ENCODE assay signal across 18 mouse cellular contexts in genomic region chr10:97587159-97587558, GRCm38 (mm10). TPM values are rescaled to one million over a fixed set of nuclear protein-coding genes. Genes with fewer than 3 reads are reported as not detected.
DNase-seq lines count a peak whose midpoint lies in the region; ATAC-seq and TF ChIP-seq lines count a peak whose summit lies in the region.
"Had no signal": no experiment of that assay in that cellular context is flagged by ENCODE, and none has a peak within 500 bp of the region (broad histone marks: within the 10 kb centered on the region; RNA-seq: fewer than 3 reads in every experiment).

No protein-coding gene starts in this region.

- no peak overlapping the region for H3K4me2 ChIP-seq in intestine, embryonic 14.5 days (ENCODE audit: low read length)
- H3K4me2 ChIP-seq in intestine, postnatal 0 days (replicated peaks; ENCODE audit: low read depth), result no peak overlapping the region
- no peak overlapping the region for H3K4me2 ChIP-seq in limb, embryonic 14.5 days (replicated peaks; ENCODE audit: low read depth, low read length, severe bottlenecking)
- H3K4me2 ChIP-seq: hindbrain, embryonic 15.5 days; liver, embryonic 12.5 days; midbrain, embryonic 13.5 days; neural tube, embryonic 13.5 days had no signal

- DNase-seq in intestine, embryonic 14.5 days (ENCODE audit: low spot score), result no peak
- DNase-seq in 3T3-L1 (ENCODE audit: low read depth, low spot score), result peak; percentile 59
- DNase-seq in gastrocnemius, adult 2 months, result peak; percentile 27
- DNase-seq in limb, embryonic 14.5 days (ENCODE audit: low spot score), result peak; percentile 86
- no peak for DNase-seq in cerebellum, adult 9-11 months
- no peak for DNase-seq in spleen, postnatal 14 days (ENCODE audit: low spot score in 2 of 2)
- DNase-seq: adrenal gland, adult 2 months; kidney, postnatal 36 days; right cerebral cortex, adult 18-20 months had no signal

- TF ChIP-seq POLR2A in limb, embryonic 14.5 days (IDR thresholded peaks at IDR 0.05; ENCODE audit: borderline replicate concordance, extremely low read depth, insufficient read depth, insufficient read length), result no peak

- H3K27me3 ChIP-seq in intestine, embryonic 14.5 days (replicated peaks; ENCODE audit: control insufficient read depth, insufficient read depth, low read length), result no peaks in the 10 kb centered on the region
- no peaks in the 10 kb centered on the region for H3K27me3 ChIP-seq in intestine, postnatal 0 days (replicated peaks; ENCODE audit: control insufficient read depth, insufficient read depth, low read length)
- no peaks in the 10 kb centered on the region for H3K27me3 ChIP-seq in limb, embryonic 14.5 days (ENCODE audit: control insufficient read depth, insufficient read depth, low read length)
- H3K27me3 ChIP-seq: hindbrain, embryonic 15.5 days; liver, embryonic 12.5 days; midbrain, embryonic 13.5 days; neural tube, embryonic 13.5 days had no signal

- intact Hi-C loops in gastrocnemius, adult 2 months (cut with DNase I), result no loop called here

- WGBS in intestine, embryonic 14.5 days, result 46% methylated on average over 5 of the region's 5 CpGs
- WGBS in intestine, postnatal 0 days, result 56% methylated on average over 5 of the region's 5 CpGs
- WGBS in limb, embryonic 14.5 days, result 42% methylated on average over 5 of the region's 5 CpGs

- TF ChIP-seq CTCF in intestine, postnatal 0 days (IDR thresholded peaks at IDR 0.05; ENCODE audit: low read depth), result no peak
- TF ChIP-seq CTCF in gastrocnemius, adult 2 months (IDR thresholded peaks at IDR 0.05), result no peak

- H3K9ac ChIP-seq in intestine, embryonic 14.5 days (ENCODE audit: low read length), result no peak overlapping the region
- no peak overlapping the region for H3K9ac ChIP-seq in intestine, postnatal 0 days (ENCODE audit: low read depth, low read length)
- H3K9ac ChIP-seq in limb, embryonic 14.5 days (ENCODE audit: low read depth, low read length, severe bottlenecking), result no peak overlapping the region
- H3K9ac ChIP-seq: hindbrain, embryonic 15.5 days; liver, embryonic 12.5 days; midbrain, embryonic 13.5 days; neural tube, embryonic 13.5 days had no signal

- H3K36me3 ChIP-seq in intestine, embryonic 14.5 days (ENCODE audit: control insufficient read depth, insufficient read depth, low read length), result no peaks in the 10 kb centered on the region
- no peaks in the 10 kb centered on the region for H3K36me3 ChIP-seq in intestine, postnatal 0 days (ENCODE audit: control insufficient read depth, insufficient read depth)
- H3K36me3 ChIP-seq in limb, embryonic 14.5 days (ENCODE audit: control insufficient read depth, insufficient read depth, low read length), result no peaks in the 10 kb centered on the region
- H3K36me3 ChIP-seq: hindbrain, embryonic 15.5 days; liver, embryonic 12.5 days; midbrain, embryonic 13.5 days; neural tube, embryonic 13.5 days had no signal

- no peak for ATAC-seq in intestine, embryonic 14.5 days (replicated peaks; ENCODE audit: low FRiP score, low TSS enrichment, low read depth)
- no peak for ATAC-seq in intestine, postnatal 0 days
- ATAC-seq in limb, embryonic 14.5 days (ENCODE audit: low FRiP score, low read depth), result peak; percentile 57; the same call in 1 of the 2 replicates
- ATAC-seq in monocyte, adult 5-6 weeks (replicated peaks; ENCODE audit: insufficient number of reproducible peaks, low FRiP score, low TSS enrichment, poor library complexity, severe bottlenecking), result no peak
- ATAC-seq: liver, embryonic 12.5 days; midbrain, embryonic 13.5 days; Patski had no signal

- peak overlapping the region; percentile 24; the same call in 1 of the 2 replicates for H3K27ac ChIP-seq in intestine, embryonic 14.5 days (ENCODE audit: low read depth)
- no peak overlapping the region for H3K27ac ChIP-seq in intestine, postnatal 0 days (ENCODE audit: low read depth, low read length)
- H3K27ac ChIP-seq in gastrocnemius, adult 2 months, result peak overlapping the region; percentile 67
- peak overlapping the region; percentile 9; the same call in 1 of the 2 replicates for H3K27ac ChIP-seq in limb, embryonic 14.5 days (replicated peaks; ENCODE audit: low read depth, low read length)
- H3K27ac ChIP-seq: hindbrain, embryonic 15.5 days; left cerebral cortex, adult 2 months; liver, embryonic 12.5 days; midbrain, embryonic 13.5 days; neural tube, embryonic 13.5 days had no signal

- H3K9me3 ChIP-seq in intestine, embryonic 14.5 days (ENCODE audit: control insufficient read depth, low read length), result no peaks in the 10 kb centered on the region
- no peaks in the 10 kb centered on the region for H3K9me3 ChIP-seq in intestine, postnatal 0 days (ENCODE audit: control insufficient read depth)
- H3K9me3 ChIP-seq in limb, embryonic 14.5 days (ENCODE audit: control insufficient read depth, low read length), result no peaks in the 10 kb centered on the region
- H3K9me3 ChIP-seq: hindbrain, embryonic 15.5 days; liver, embryonic 12.5 days; midbrain, embryonic 13.5 days; neural tube, embryonic 13.5 days had no signal

- no peak overlapping the region for H3K4me3 ChIP-seq in intestine, embryonic 14.5 days (ENCODE audit: low read depth, low read length)
- no peak overlapping the region for H3K4me3 ChIP-seq in intestine, postnatal 0 days (ENCODE audit: low read depth, low read length)
- H3K4me3 ChIP-seq in gastrocnemius, adult 2 months, result no peak overlapping the region
- H3K4me3 ChIP-seq in limb, embryonic 14.5 days (replicated peaks; ENCODE audit: low read length), result no peak overlapping the region
- H3K4me3 ChIP-seq: hindbrain, embryonic 15.5 days; left cerebral cortex, adult 2 months; liver, embryonic 12.5 days; midbrain, embryonic 13.5 days; neural tube, embryonic 13.5 days had no signal

- H3K4me1 ChIP-seq in intestine, embryonic 14.5 days (replicated peaks; ENCODE audit: control insufficient read depth, insufficient read depth, low read length), result peaks cover 20% of the 10 kb centered on the region
- no peaks in the 10 kb centered on the region for H3K4me1 ChIP-seq in intestine, postnatal 0 days (replicated peaks; ENCODE audit: control insufficient read depth, insufficient read depth, low read length)
- peaks cover 22% of the 10 kb centered on the region for H3K4me1 ChIP-seq in limb, embryonic 14.5 days (ENCODE audit: control insufficient read depth, insufficient read depth, low read length)
- H3K4me1 ChIP-seq: hindbrain, embryonic 15.5 days; liver, embryonic 12.5 days; midbrain, embryonic 13.5 days; neural tube, embryonic 13.5 days had no signal

RNA-seq across cellular contexts. Expression of gene Kera, which starts 19.5 kb away (rescaled TPM):
- 0.46 and 0.53 TPM in 2 replicates for polyA plus RNA-seq in intestine, embryonic 14.5 days (2014; fragmentation: Nextera tagmentation; extraction: Ambion mirVana)
- 0.13 and 0.18 TPM in 2 replicates for polyA plus RNA-seq in intestine, postnatal 0 days (2015; fragmentation: Nextera tagmentation; extraction: Ambion mirVana)
- total RNA-seq in gastrocnemius, adult 2 months (2021), result 10 to 100 TPM in 1 of 2 experiments, 1 to 10 TPM in 1; 4.0 to 28.1 TPM
- polyA plus RNA-seq in limb, embryonic 14.5 days (2012; rRNA removed), result 119 and 122 TPM in 2 replicates
- polyA plus RNA-seq in limb, embryonic 14.5 days (2014; fragmentation: Nextera tagmentation; extraction: Ambion mirVana), result 151 and 180 TPM in 2 replicates
- total RNA-seq in monocyte, adult 5-6 weeks (2017), result not detected in 3 replicates
- total RNA-seq: adrenal gland, adult 2 months; left cerebral cortex, adult 2 months had no signal
- polyA plus RNA-seq: adrenal gland, adult 2 months; cortical plate, adult 2 months; liver, embryonic 12.5 days; midbrain, embryonic 13.5 days; Patski had no signal

RNA-seq across cellular contexts. Expression of gene Lum, which starts 22.2 kb away (rescaled TPM):
- 248 and 293 TPM in 2 replicates for polyA plus RNA-seq in intestine, embryonic 14.5 days (2014; fragmentation: Nextera tagmentation; extraction: Ambion mirVana)
- polyA plus RNA-seq in intestine, postnatal 0 days (2015; fragmentation: Nextera tagmentation; extraction: Ambion mirVana), result 108 and 111 TPM in 2 replicates
- total RNA-seq in gastrocnemius, adult 2 months (2021), result 10 to 100 TPM in 1 of 2 experiments, 1 to 10 TPM in 1; 7.4 to 22.7 TPM
- polyA plus RNA-seq in limb, embryonic 14.5 days (2012; rRNA removed), result 402 and 410 TPM in 2 replicates
- 586 and 602 TPM in 2 replicates for polyA plus RNA-seq in limb, embryonic 14.5 days (2014; fragmentation: Nextera tagmentation; extraction: Ambion mirVana)
- not detected in 3 replicates for total RNA-seq in monocyte, adult 5-6 weeks (2017)
- polyA plus RNA-seq: Patski had no signal

RNA-seq across cellular contexts. Expression of gene Epyc, which starts 56.7 kb away (rescaled TPM):
- polyA plus RNA-seq in intestine, embryonic 14.5 days (2014; fragmentation: Nextera tagmentation; extraction: Ambion mirVana), result 0.47 and 0.60 TPM in 2 replicates
- polyA plus RNA-seq in intestine, postnatal 0 days (2015; fragmentation: Nextera tagmentation; extraction: Ambion mirVana), result 0.21 and 0.37 TPM in 2 replicates
- under 1 TPM in 1 of 2 experiments, not detected in 1; 0.14 TPM for total RNA-seq in gastrocnemius, adult 2 months (2021)
- 78.1 and 79.8 TPM in 2 replicates for polyA plus RNA-seq in limb, embryonic 14.5 days (2012; rRNA removed)
- 25.6 and 38.4 TPM in 2 replicates for polyA plus RNA-seq in limb, embryonic 14.5 days (2014; fragmentation: Nextera tagmentation; extraction: Ambion mirVana)
- total RNA-seq in monocyte, adult 5-6 weeks (2017), result not detected in 3 replicates
- polyA plus RNA-seq: adrenal gland, adult 2 months; Patski had no signal

Comparison
In these comparisons a context has a peak if more than half of its experiments do, and no peak if none do; other contexts are left out.
1. DNase-seq: peak in 3T3-L1 (single experiment), gastrocnemius, adult 2 months (single experiment) and limb, embryonic 14.5 days (single experiment); none in intestine, embryonic 14.5 days (single experiment), cerebellum, adult 9-11 months (single experiment) and spleen, postnatal 14 days (0 of 2).
2. RNA of gene Kera, which starts 19.5 kb away (polyA plus RNA-seq): 119 to 180 TPM in limb, embryonic 14.5 days; 0.46 to 0.53 TPM in intestine, embryonic 14.5 days and 0.13 to 0.18 TPM in intestine, postnatal 0 days; every median in the first group is over 10 times any median in the second.
3. RNA of gene Epyc, which starts 56.7 kb away (polyA plus RNA-seq): 25.6 to 79.8 TPM in limb, embryonic 14.5 days; 0.47 to 0.60 TPM in intestine, embryonic 14.5 days and 0.21 to 0.37 TPM in intestine, postnatal 0 days; every median in the first group is over 10 times any median in the second.